Mouse (Mus musculus) olfactory bulb, adult 2 months (tissue): ENCODE data around the gene Zfp672.

ENCODE experiments used
- CTCF ChIP-seq: fragments of 200-500 bp; IDR thresholded peaks from 2 replicates; pipeline ENCODE4 v1.5.1; 2012; ENCODE audit warnings: low read depth, mild to moderate bottlenecking, low read length, moderate library complexity; ENCODE audit not compliant: insufficient read depth
- POLR2A ChIP-seq: fragments of 200-500 bp; IDR thresholded peaks from 2 replicates; pipeline ENCODE4 v1.6.1; 2012; ENCODE audit warnings: mild to moderate bottlenecking, low read depth, low read length, moderate library complexity; ENCODE audit not compliant: insufficient read depth

GRCm38 (mm10) chr11:58303594-58303993 is 26.5 kb downstream of the Zfp672 start:
- TF ChIP-seq CTCF (no peak), POLR2A (no peak)
